Mouse (Mus musculus) kidney, adult 2 months (tissue): ENCODE data around the gene Ttll12. TPM values are rescaled to one million over a fixed set of nuclear protein-coding genes. Genes with fewer than 3 reads are reported as not detected.
A peak's percentile ranks its signal among the peaks of the same experiment; 100 is the strongest.

ENCODE experiments used
- DNase-seq: peaks from one replicate; pipeline ENCODE4 v3.0.0; 2021
- H3K27ac ChIP-seq: fragments of 200-500 bp; 2 replicates; pipeline ENCODE4 v1.5.1; 2012; ENCODE audit warnings: low read depth, low read length, control low read depth, inconsistent platforms; ENCODE audit not compliant: insufficient read depth
- H3K27me3 ChIP-seq: fragments of 200-500 bp; replicated peaks from 2 replicates; pipeline ENCODE4 v1.6.1; 2012; ENCODE audit warnings: mild to moderate bottlenecking, moderate library complexity, low read length, inconsistent platforms; ENCODE audit not compliant: control insufficient read depth, insufficient read depth
- H3K36me3 ChIP-seq: fragments of 200-500 bp; 2 replicates; pipeline ENCODE4 v1.6.1; 2012; ENCODE audit warnings: mild to moderate bottlenecking, moderate library complexity, low read length, inconsistent platforms; ENCODE audit not compliant: control insufficient read depth, insufficient read depth
- H3K4me1 ChIP-seq: fragments of 200-500 bp; 2 replicates; pipeline ENCODE4 v1.6.1; 2011; ENCODE audit warnings: low read length; ENCODE audit not compliant: control insufficient read depth, insufficient read depth
- H3K4me3 ChIP-seq: fragments of 200-500 bp; 2 replicates; pipeline ENCODE4 v1.5.1; 2011; ENCODE audit warnings: mild to moderate bottlenecking, low read depth, low read length, control low read depth; ENCODE audit not compliant: insufficient read depth
- CTCF ChIP-seq: fragments of 200-500 bp; conservative IDR thresholded peaks from 2 replicates; pipeline ENCODE4 v1.5.1; 2011; ENCODE audit warnings: low read depth, mild to moderate bottlenecking, control low read depth, low read length, moderate library complexity, mixed read lengths; ENCODE audit not compliant: insufficient read depth, insufficient read length
- POLR2A ChIP-seq: fragments of 200-500 bp; IDR thresholded peaks from one replicate; pipeline ENCODE4 v1.6.1; 2011; ENCODE audit warnings: low read depth, low read length, control low read depth
- WGBS: fragments of 180-500 bp; shearing (Covaris S2); methylation state at CpG from one replicate; pipeline ENCODE4 v1.1.7; 2018; 5-methylcytosine and 5-hydroxymethylcytosine counted together
- polyA plus RNA-seq: library from polyadenylated mRNA; depleted of rRNA; stranded (reverse); fragments of >200 nt; gene quantifications from 2 replicates; pipeline ENCODE4 v1.2.3, GENCODE M21; 2012

The Ttll12 gene
- polyA plus RNA-seq, 1 experiment, result 18.0 TPM

GRCm38 (mm10) chr15:83634076-83634475, 39.1 kb upstream of the Ttll12 start:
- no peaks in the 10 kb centered on the region for H3K27me3 ChIP-seq
- WGBS, result 21% methylated on average over 1 of the region's 1 CpGs
- H3K27ac ChIP-seq, result no peak overlapping the region
- H3K36me3 ChIP-seq, result no peaks in the 10 kb centered on the region
- DNase-seq, result no peak
- peak; percentile 45; the same call in 1 of the 2 replicates for TF ChIP-seq CTCF
- no peak for TF ChIP-seq POLR2A
- H3K4me1 ChIP-seq, result no peaks in the 10 kb centered on the region
- no peak overlapping the region for H3K4me3 ChIP-seq

- TF ChIP-seq CTCF, result no peak
- TF ChIP-seq POLR2A, result no peak
- Histone ChIP-seq H3K36me3 (no peaks in the 10 kb centered on the region), H3K27ac (no peak overlapping the region), H3K27me3 (no peaks in the 10 kb centered on the region), H3K4me1 (no peaks in the 10 kb centered on the region), H3K4me3 (no peak overlapping the region)
- WGBS, result 47% methylated on average over 7 of the region's 7 CpGs
- DNase-seq, result no peak
These were observed 36.1 kb upstream of the Ttll12 start for GRCm38 (mm10) chr15:83631071-83631470.

GRCm38 (mm10) chr15:83629716-83630115, 34.8 kb upstream of the Ttll12 start:
- 72% methylated on average over 3 of the region's 3 CpGs for WGBS

DNA sequence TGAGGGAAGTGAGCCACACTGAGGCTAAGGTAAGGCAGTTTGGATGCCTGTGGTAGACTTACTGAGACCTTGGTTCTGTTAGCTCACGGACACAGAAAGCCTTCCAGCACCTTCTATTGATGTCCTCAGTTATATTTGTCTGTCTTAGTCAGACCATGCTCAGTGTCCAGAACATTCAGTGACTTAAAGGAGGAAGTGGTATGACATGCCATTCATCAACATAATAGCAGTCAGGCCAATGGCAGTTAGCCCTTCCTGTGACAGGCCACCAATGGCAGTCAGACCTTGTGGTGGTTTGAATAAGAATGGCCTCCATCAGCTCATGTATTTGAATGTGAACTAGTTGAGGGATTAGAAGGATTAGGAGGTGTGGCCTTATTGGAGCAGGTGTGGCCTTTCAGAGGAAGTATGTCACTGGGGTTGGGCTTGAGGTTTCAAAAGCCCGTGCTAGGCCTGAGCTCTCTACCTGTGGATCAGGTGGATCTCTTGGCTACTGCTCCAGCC, 31.2 kb upstream of the Ttll12 start:
- Histone ChIP-seq H3K27me3 (no peaks in the 10 kb centered on the region), H3K36me3 (no peaks in the 10 kb centered on the region), H3K27ac (no peak overlapping the region), H3K4me1 (no peaks in the 10 kb centered on the region), H3K4me3 (no peak overlapping the region)
- TF ChIP-seq CTCF (no peak), POLR2A (no peak)
- no peak for DNase-seq
- 93% methylated on average over 2 of the region's 2 CpGs for WGBS

More at GRCm38 (mm10) chr15:83629716-83630115, 34.8 kb upstream of the Ttll12 start:
- no peak overlapping the region for H3K4me3 ChIP-seq
- no peaks in the 10 kb centered on the region for H3K4me1 ChIP-seq
- H3K36me3 ChIP-seq, result no peaks in the 10 kb centered on the region
- no peak for DNase-seq
- no peak overlapping the region for H3K27ac ChIP-seq
- no peak for TF ChIP-seq CTCF
- TF ChIP-seq POLR2A, result no peak
- H3K27me3 ChIP-seq, result no peaks in the 10 kb centered on the region

GRCm38 (mm10) chr15:83615245-83615644, 20.3 kb upstream of the Ttll12 start:
- no peaks in the 10 kb centered on the region for H3K36me3 ChIP-seq
- H3K4me1 ChIP-seq, result no peaks in the 10 kb centered on the region
- DNase-seq, result no peak
- no peak overlapping the region for H3K4me3 ChIP-seq
- no peaks in the 10 kb centered on the region for H3K27me3 ChIP-seq
- TF ChIP-seq CTCF (no peak), POLR2A (no peak)
- WGBS, result 95% methylated on average over 3 of the region's 3 CpGs
- no peak overlapping the region for H3K27ac ChIP-seq

GRCm38 (mm10) chr15:83607115-83607802, 12.3 kb upstream of the Ttll12 start:
- H3K27me3 ChIP-seq, result no peaks in the 10 kb centered on the region
- H3K4me1 ChIP-seq, result no peaks in the 10 kb centered on the region
- no peaks in the 10 kb centered on the region for H3K36me3 ChIP-seq
- H3K4me3 ChIP-seq, result no peak overlapping the region
- H3K27ac ChIP-seq, result no peak overlapping the region
- TF ChIP-seq CTCF, result peak; percentile 86
- TF ChIP-seq POLR2A, result no peak
- WGBS, result 46% methylated on average over 15 of the region's 15 CpGs
- peak; percentile 78 for DNase-seq

- Histone ChIP-seq H3K27me3 (no peaks in the 10 kb centered on the region), H3K27ac (no peak overlapping the region), H3K36me3 (no peaks in the 10 kb centered on the region), H3K4me1 (no peaks in the 10 kb centered on the region), H3K4me3 (no peak overlapping the region)
- TF ChIP-seq CTCF, result no peak
- DNase-seq, result no peak
- WGBS, result 87% methylated on average over 8 of the region's 8 CpGs
These were observed 11.7 kb upstream of the Ttll12 start for GRCm38 (mm10) chr15:83606700-83607099.
